ENCODE assay signal across 8 mouse cellular contexts in genomic region chr19:33223276-33223675, GRCm38 (mm10).
DNase-seq lines count a peak whose midpoint lies in the region; ATAC-seq lines count a peak whose summit lies in the region.

No protein-coding gene starts in this region.

- DNase-seq in gastrocnemius, adult 18-20 months (ENCODE audit: low spot score) = peak; percentile 35
- no peak for DNase-seq in gastrocnemius, postnatal 4 days (ENCODE audit: low spot score in 2 of 2)
- peak; percentile 90 for DNase-seq in kidney, postnatal 14 days
- DNase-seq in urinary bladder, adult 2 months (ENCODE audit: low spot score) = no peak
- DNase-seq in c-Kit-positive CD71-positive TER-119-positive erythroid progenitor cells, embryonic 14.5 days (ENCODE audit: low spot score) = no peak

- 51% methylated on average over 6 of the region's 6 CpGs for WGBS in embryonic facial prominence, embryonic 13.5 days
- 42% methylated on average over 6 of the region's 6 CpGs for WGBS in stomach, embryonic 14.5 days

- 0 out of 2 replicates have a peak overlapping the region, but pooled peaks have one; percentile 22 for H3K4me2 ChIP-seq in embryonic facial prominence, embryonic 13.5 days
- no peak overlapping the region for H3K4me2 ChIP-seq in stomach, embryonic 14.5 days (replicated peaks; ENCODE audit: low read depth, low read length)

- H3K4me1 ChIP-seq in embryonic facial prominence, embryonic 13.5 days = peaks cover 30% of the 10 kb centered on the region
- peaks cover 23% of the 10 kb centered on the region for H3K4me1 ChIP-seq in stomach, embryonic 14.5 days (ENCODE audit: control insufficient read depth, insufficient read depth, low read length)

- no peaks in the 10 kb centered on the region for H3K27me3 ChIP-seq in embryonic facial prominence, embryonic 13.5 days
- H3K27me3 ChIP-seq in stomach, embryonic 14.5 days (ENCODE audit: control insufficient read depth, insufficient read depth, low read length) = no peaks in the 10 kb centered on the region

- H3K9ac ChIP-seq in embryonic facial prominence, embryonic 13.5 days = no peak overlapping the region
- no peak overlapping the region for H3K9ac ChIP-seq in stomach, embryonic 14.5 days (replicated peaks; ENCODE audit: low read depth, low read length)

- peak; percentile 1 for ATAC-seq in CD4-positive, CD25-positive, alpha-beta regulatory T cell, adult 4 months
- ATAC-seq in embryonic facial prominence, embryonic 13.5 days (ENCODE audit: insufficient number of reproducible peaks, insufficient read depth, low FRiP score, low TSS enrichment, low read depth) = no peak
- ATAC-seq in stomach, embryonic 14.5 days (ENCODE audit: insufficient number of reproducible peaks, insufficient read depth, low FRiP score, low read depth) = no peak

- H3K27ac ChIP-seq in embryonic facial prominence, embryonic 13.5 days = peak overlapping the region; percentile 13; the same call in 1 of the 2 replicates
- H3K27ac ChIP-seq in stomach, embryonic 14.5 days (ENCODE audit: low read length) = peak overlapping the region; percentile 66; the same call in 1 of the 2 replicates

- no peaks in the 10 kb centered on the region for H3K36me3 ChIP-seq in embryonic facial prominence, embryonic 13.5 days
- H3K36me3 ChIP-seq in stomach, embryonic 14.5 days (ENCODE audit: control insufficient read depth, insufficient read depth, low read length) = no peaks in the 10 kb centered on the region

- no peak overlapping the region for H3K4me3 ChIP-seq in embryonic facial prominence, embryonic 13.5 days
- no peak overlapping the region for H3K4me3 ChIP-seq in stomach, embryonic 14.5 days (ENCODE audit: low read depth, low read length)

- H3K9me3 ChIP-seq in embryonic facial prominence, embryonic 13.5 days = no peaks in the 10 kb centered on the region
- no peaks in the 10 kb centered on the region for H3K9me3 ChIP-seq in stomach, embryonic 14.5 days (ENCODE audit: control insufficient read depth, low read depth, low read length)

Comparison
In these comparisons a context has a peak if more than half of its experiments do, and no peak if none do; other contexts are left out.
1. DNase-seq: peak in gastrocnemius, adult 18-20 months (single experiment) and kidney, postnatal 14 days (single experiment); none in gastrocnemius, postnatal 4 days (0 of 2), urinary bladder, adult 2 months (single experiment) and c-Kit-positive CD71-positive TER-119-positive erythroid progenitor cells, embryonic 14.5 days (single experiment).